Mouse (Mus musculus) right cerebral cortex, adult 2 months (tissue): ENCODE measurements around the gene Scd3.
"Not testable (repeated sequence)": the region's sequence is repeated elsewhere in the genome, so short reads cannot be mapped to it uniquely, and the experiment has no call there.

ENCODE experiments used
- DNase-seq, 2 experiments: peaks; one replicate each; pipeline ENCODE4 v3.0.0; 2021 to 2022; ENCODE audit warnings: low spot score in 2 of 2

Scd3 gene

GRCm38 (mm10) chr19:44273711-44274110, 70.6 kb downstream of the Scd3 start:
- DNase-seq = no peak

GRCm38 (mm10) chr19:44274452-44274851, 71.4 kb downstream of the Scd3 start:
- DNase-seq = no peak

GRCm38 (mm10) chr19:44275418-44275817, 72.3 kb downstream of the Scd3 start:
- no peak for DNase-seq

GRCm38 (mm10) chr19:44276861-44277260, 73.8 kb downstream of the Scd3 start:
- DNase-seq = no peak

- no peak for DNase-seq
These were observed 74.9 kb downstream of the Scd3 start for GRCm38 (mm10) chr19:44277931-44278330.

- peak in 1 of 2 experiments; percentile 15 for DNase-seq
These were observed 77.7 kb downstream of the Scd3 start for GRCm38 (mm10) chr19:44280755-44281154.

- DNase-seq = not testable (repeated sequence)
These were observed 78.9 kb downstream of the Scd3 start for GRCm38 (mm10) chr19:44281825-44282447.

GRCm38 (mm10) chr19:44282534-44283156, 79.6 kb downstream of the Scd3 start:
- DNase-seq = no peak

- DNase-seq = no peak
These were observed 80.3 kb downstream of the Scd3 start for GRCm38 (mm10) chr19:44283157-44284024.

- peak; percentile 88 to 93 for DNase-seq
These were observed 81.1 kb downstream of the Scd3 start for GRCm38 (mm10) chr19:44284025-44284695.

- DNase-seq = no peak
These were observed 81.7 kb downstream of the Scd3 start for GRCm38 (mm10) chr19:44284723-44285122.

GRCm38 (mm10) chr19:44285554-44285953, 82.5 kb downstream of the Scd3 start:
- no peak for DNase-seq

- no peak for DNase-seq
These were observed 83.0 kb downstream of the Scd3 start for GRCm38 (mm10) chr19:44286109-44286508.

GRCm38 (mm10) chr19:44287415-44288110, 84.5 kb downstream of the Scd3 start:
- no peak for DNase-seq

- no peak for DNase-seq
These were observed 89.0 kb downstream of the Scd3 start for GRCm38 (mm10) chr19:44292083-44292482.

GRCm38 (mm10) chr19:44292483-44292882, 89.4 kb downstream of the Scd3 start:
- DNase-seq = no peak

GRCm38 (mm10) chr19:44292941-44293768, 90.1 kb downstream of the Scd3 start, which contains the start of gene Scd2:
Gene Scd2 (plus strand): TSS chr19:44293674.
- no peak for DNase-seq
